Mouse (Mus musculus): ENCODE measurements around the gene Tspoap1. TPM values are rescaled to one million over a fixed set of nuclear protein-coding genes. Genes with fewer than 3 reads are reported as not detected.

Tspoap1 gene
- total and polyA plus RNA-seq, 3 experiments = 12.3 to 36.9 (median 12.8) TPM

- no peak for TF ChIP-seq UBTF (IDR thresholded peaks at IDR 0.05; ENCODE audit: low read depth, low read length)
- TF ChIP-seq CHD2 (IDR thresholded peaks at IDR 0.05; ENCODE audit: low read length) = no peak
- no peak for TF ChIP-seq ZC3H11A (IDR thresholded peaks at IDR 0.05; ENCODE audit: low read depth, low read length)
These were observed 40.0 kb upstream of the Tspoap1 start (continued) for GRCm38 (mm10) chr11:87720324-87720723.

GRCm38 (mm10) chr11:87720839-87721238 is 39.5 kb upstream of the Tspoap1 start:
- dilution Hi-C loops (cut with MboI; ENCODE audit: extremely low pct_ligation_motif_present, extremely low pct_unique_long_range_greater_than_20kb, low sequenced_read_pairs) = no loop called here
- Histone ChIP-seq H3K4me3 (replicated peaks in 1 of 3; ENCODE audit: low read depth in 2 of 3, low read length in 2 of 3, poor library complexity in 1 of 3) (no peak overlapping the region), H3K9ac (ENCODE audit: insufficient read depth, low read depth) (peak overlapping the region; percentile 8; the same call in 1 of the 2 replicates), H3K36me3 (replicated peaks in 1 of 2; ENCODE audit: control insufficient read depth in 1 of 2, insufficient read depth in 1 of 2, low read length in 1 of 2) (peaks cover 47 to 93% of the 10 kb centered on the region in 2 experiments), H3K9me3 (replicated peaks; ENCODE audit: low read length) (peaks cover 17% of the 10 kb centered on the region), H3K27ac (ENCODE audit: insufficient read depth, low read depth) (peak overlapping the region; percentile 38; the same call in 1 of the 2 replicates), H3K27me3 (replicated peaks) (no peaks in the 10 kb centered on the region), H3K79me2 (replicated peaks; ENCODE audit: control insufficient read depth, extremely low read depth, insufficient read depth, poor library complexity, severe bottlenecking) (peaks cover 9% of the 10 kb centered on the region), H3K4me2 (ENCODE audit: insufficient read depth, low read depth, poor library complexity, severe bottlenecking) (peak overlapping the region; percentile 17; the same call in 1 of the 2 replicates), H3K4me1 (ENCODE audit: control insufficient read depth in 1 of 2, insufficient read depth in 2 of 2) (peaks cover 0 to 26% of the 10 kb centered on the region in 2 experiments; a peak in 3 of 4 replicates)
- DNase-seq (ENCODE audit: extremely low read depth) = no peak
- in situ Hi-C loops (cut with MboI; ENCODE audit: low pct_ligation_motif_present, low pct_unique_long_range_greater_than_20kb, low sequenced_read_pairs) = no loop called here
- TF ChIP-seq SMC3 (IDR thresholded peaks at IDR 0.05; ENCODE audit: low read depth, low read length) (peak; percentile 8; the same call in 1 of the 2 replicates), RCOR1 (conservative IDR thresholded peaks at IDR 0.05; ENCODE audit: low read depth, low read length) (no peak), ETS1 (conservative IDR thresholded peaks at IDR 0.05; ENCODE audit: low read depth, low read length) (no peak), MEF2A (IDR thresholded peaks at IDR 0.05; ENCODE audit: borderline replicate concordance, low read depth, low read length) (0 out of 2 replicates have a peak, but pooled peaks have one; percentile 15), ELF1 (IDR thresholded peaks at IDR 0.05; ENCODE audit: low read depth, low read length) (peak; percentile 26; the same call in 1 of the 2 replicates), ZNF384 (IDR thresholded peaks at IDR 0.05; ENCODE audit: low read depth, low read length) (no peak), SIN3A (IDR thresholded peaks at IDR 0.05; ENCODE audit: low read length) (no peak), NRF1 (IDR thresholded peaks at IDR 0.05; ENCODE audit: low read depth, low read length) (no peak), TBP (conservative IDR thresholded peaks at IDR 0.05; ENCODE audit: low read depth, low read length) (no peak), IRF4 (IDR thresholded peaks at IDR 0.05; ENCODE audit: low read depth, low read length) (peak; percentile 30; the same call in 1 of the 2 replicates), BHLHE40 (IDR thresholded peaks at IDR 0.05; ENCODE audit: low read depth, low read length) (peak; percentile 46; the same call in 1 of the 2 replicates), RAD21 (IDR thresholded peaks at IDR 0.05; ENCODE audit: low read depth, low read length) (no peak; the same call in none of the 2 replicates), UBTF (IDR thresholded peaks at IDR 0.05; ENCODE audit: low read depth, low read length) (no peak), TCF12 (IDR thresholded peaks at IDR 0.05; ENCODE audit: low read depth, low read length) (no peak), E2F4 (IDR thresholded peaks at IDR 0.05; ENCODE audit: insufficient replicate concordance, low read depth, low read length) (no peak), MXI1 (IDR thresholded peaks at IDR 0.05; ENCODE audit: low read depth, low read length) (no peak), CHD2 (IDR thresholded peaks at IDR 0.05; ENCODE audit: low read length) (no peak), ZMIZ1 (IDR thresholded peaks at IDR 0.05; ENCODE audit: low read depth, low read length) (no peak), NELFE (IDR thresholded peaks at IDR 0.05; ENCODE audit: low read depth, low read length) (peak; percentile 42; the same call in 1 of the 2 replicates), HCFC1 (IDR thresholded peaks at IDR 0.05; ENCODE audit: low read depth, low read length) (no peak), POLR2AphosphoS2 (IDR thresholded peaks at IDR 0.05; ENCODE audit: low read depth, low read length) (no peak), KAT2A (IDR thresholded peaks at IDR 0.05; ENCODE audit: insufficient replicate concordance, low read length) (no peak), MAZ (IDR thresholded peaks at IDR 0.05; ENCODE audit: low read depth, low read length) (no peak), EP300 (IDR thresholded peaks at IDR 0.05; ENCODE audit: low read length) (no peak), JUND (conservative IDR thresholded peaks at IDR 0.05; ENCODE audit: low read depth, low read length) (no peak), USF1 (IDR thresholded peaks at IDR 0.05; ENCODE audit: low read depth, low read length) (no peak), MAFK (IDR thresholded peaks at IDR 0.05; ENCODE audit: insufficient replicate concordance, low read length) (no peak), ZC3H11A (IDR thresholded peaks at IDR 0.05; ENCODE audit: low read depth, low read length) (no peak), ZKSCAN1 (IDR thresholded peaks at IDR 0.05; ENCODE audit: borderline replicate concordance, low read depth, low read length) (no peak), POLR2A (IDR thresholded peaks at IDR 0.05; ENCODE audit: low read depth, low read length) (no peak), PAX5 (IDR thresholded peaks at IDR 0.05; ENCODE audit: low read length) (no peak), JUN (IDR thresholded peaks at IDR 0.05; ENCODE audit: insufficient read depth, low read depth, low read length) (no peak), MAX (IDR thresholded peaks at IDR 0.05; ENCODE audit: low read length) (peak; percentile 64), MYC (IDR thresholded peaks at IDR 0.05; ENCODE audit: low read depth, low read length) (peak; percentile 88), CHD1 (IDR thresholded peaks at IDR 0.05; ENCODE audit: low read depth, low read length) (0 out of 2 replicates have a peak, but pooled peaks have one; percentile 67)

Measured in CH12.LX (cell line).